Mouse (Mus musculus) CH12.LX (cell line): Measurements from ENCODE around the gene Dok1.

Source experiments
- CHD2 ChIP-seq: IDR thresholded peaks from 2 replicates; pipeline ENCODE4 v1.6.1; 2011; ENCODE audit warnings: low read length, improper control_type of control experiment
- CTCF ChIP-seq, 2 experiments: IDR thresholded peaks in 1 of 2; conservative IDR thresholded peaks in 1 of 2; 2 replicates each; pipeline ENCODE4 v1.5.1; 2011 to 2012; ENCODE audit warnings: low read depth in 2 of 2, low read length in 2 of 2, improper control_type of control experiment in 1 of 2, inconsistent platforms in 1 of 2, mild to moderate bottlenecking in 1 of 2, moderate library complexity in 1 of 2
- EP300 ChIP-seq: IDR thresholded peaks from 2 replicates; pipeline ENCODE4 v1.6.1; 2011; ENCODE audit warnings: low read length, improper control_type of control experiment
- HCFC1 ChIP-seq: IDR thresholded peaks from 2 replicates; pipeline ENCODE4 v1.6.1; 2012; ENCODE audit warnings: low read depth, mild to moderate bottlenecking, inconsistent platforms, low read length, improper control_type of control experiment
- MAFK ChIP-seq: IDR thresholded peaks from 2 replicates; pipeline ENCODE4 v1.6.1; 2011; ENCODE audit warnings: low read length, improper control_type of control experiment; ENCODE audit not compliant: insufficient replicate concordance
- MAX ChIP-seq: IDR thresholded peaks from 2 replicates; pipeline ENCODE4 v1.6.1; 2011; ENCODE audit warnings: low read length, improper control_type of control experiment
- POLR2A ChIP-seq: IDR thresholded peaks from 2 replicates; pipeline ENCODE4 v1.6.1; 2011; ENCODE audit warnings: low read depth, mild to moderate bottlenecking, improper control_type of control experiment, low read length
- RCOR1 ChIP-seq: conservative IDR thresholded peaks from 2 replicates; pipeline ENCODE4 v1.6.1; 2012; ENCODE audit warnings: low read depth, mild to moderate bottlenecking, inconsistent platforms, low read length, improper control_type of control experiment
- SMC3 ChIP-seq: IDR thresholded peaks from 2 replicates; pipeline ENCODE4 v1.6.1; 2011; ENCODE audit warnings: low read depth, low read length, improper control_type of control experiment
- ZMIZ1 ChIP-seq: IDR thresholded peaks from 2 replicates; pipeline ENCODE4 v1.6.1; 2012; ENCODE audit warnings: low read depth, mild to moderate bottlenecking, inconsistent platforms, low read length, improper control_type of control experiment

DNA sequence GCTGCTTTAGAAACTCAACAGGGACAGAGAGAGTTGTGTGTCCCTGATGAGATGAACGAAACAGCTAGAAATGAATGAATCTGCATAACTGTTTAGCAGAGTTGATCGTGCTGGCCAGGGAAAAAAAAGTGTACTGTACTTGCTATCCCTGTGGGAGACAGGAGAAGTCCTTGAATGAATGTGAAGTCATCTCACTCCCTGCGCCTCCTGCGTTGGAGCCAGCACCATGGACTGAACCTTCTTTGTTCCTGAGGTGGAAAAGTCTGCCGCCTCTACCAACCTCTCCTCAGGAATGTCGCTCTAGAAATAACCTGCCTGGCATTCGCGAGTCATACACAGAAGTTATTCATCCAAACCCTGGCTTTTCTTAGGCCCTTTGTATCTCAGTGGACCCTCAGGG lies 33.3 kb downstream of the Dok1 start:
- TF ChIP-seq CHD2 (no peak), POLR2A (no peak), RCOR1 (no peak), CTCF (conservative IDR thresholded peaks at IDR 0.05 in 1 of 2, IDR thresholded peaks at IDR 0.05 in 1 of 2; ENCODE audit: low read depth in 2 of 2, low read length in 2 of 2) (no peak), MAFK (no peak), EP300 (no peak), SMC3 (no peak), HCFC1 (no peak), MAX (no peak), ZMIZ1 (no peak)
